Comparison of ENCODE assay signal across 7 mouse cellular contexts in the genomic region with DNA sequence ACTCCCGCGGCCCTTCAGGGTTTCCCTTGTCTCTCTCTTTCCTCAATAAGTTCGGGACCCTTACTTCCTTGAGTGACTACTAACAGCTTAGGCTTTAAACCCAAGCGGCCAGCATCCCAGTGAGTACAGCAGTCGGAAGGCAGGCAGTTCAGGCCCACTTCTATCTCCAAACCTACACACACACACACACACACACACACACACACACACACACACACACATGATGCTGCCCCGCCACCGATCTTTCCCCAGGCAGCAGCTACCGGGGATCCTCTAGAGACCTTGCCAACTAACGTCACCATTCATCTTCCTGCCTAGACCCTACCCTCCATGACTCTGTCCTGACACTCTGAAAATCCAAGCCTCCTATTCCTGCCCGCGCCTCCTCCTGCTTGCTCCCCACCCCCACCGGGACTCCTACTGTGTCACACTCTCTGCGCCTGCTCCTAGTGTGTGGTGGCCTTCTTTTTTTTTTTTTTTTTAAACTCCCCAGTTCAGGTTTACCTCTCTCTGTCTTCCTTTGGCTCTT. TPM values are rescaled to one million over a fixed set of nuclear protein-coding genes. Genes with fewer than 3 reads are reported as not detected.
DNase-seq lines count a peak whose midpoint lies in the region; ATAC-seq and TF ChIP-seq lines count a peak whose summit lies in the region.

No protein-coding gene starts in this region.

- H3K36me3 ChIP-seq in E14TG2a.4 (ENCODE audit: insufficient read depth, low read length): peaks cover 13% of the 10 kb centered on the region
- peaks cover 10% of the 10 kb centered on the region for H3K36me3 ChIP-seq in embryonic facial prominence, embryonic 10.5 days (replicated peaks)
- peaks cover 12% of the 10 kb centered on the region for H3K36me3 ChIP-seq in heart, embryonic 16.5 days (ENCODE audit: control insufficient read depth, insufficient read depth)
- H3K36me3 ChIP-seq in splenic B cell, adult 2 months (ENCODE audit: control insufficient read depth, insufficient read depth, low read length, poor library complexity, severe bottlenecking): peaks cover 4% of the 10 kb centered on the region; the same call in 1 of the 2 replicates

- no peak for ATAC-seq in heart, embryonic 16.5 days (replicated peaks; ENCODE audit: extremely low read depth, insufficient read depth, low FRiP score)

- H3K27ac ChIP-seq in embryonic facial prominence, embryonic 10.5 days (replicated peaks): peak overlapping the region; percentile 98
- peak overlapping the region; percentile 93 for H3K27ac ChIP-seq in heart, embryonic 16.5 days (ENCODE audit: low read length)

- no peaks in the 10 kb centered on the region for H3K27me3 ChIP-seq in E14TG2a.4 (ENCODE audit: insufficient read depth, low read length)
- H3K27me3 ChIP-seq in embryonic facial prominence, embryonic 10.5 days (replicated peaks; ENCODE audit: low read depth, poor library complexity, severe bottlenecking): peaks cover 7% of the 10 kb centered on the region
- no peaks in the 10 kb centered on the region for H3K27me3 ChIP-seq in heart, embryonic 16.5 days (ENCODE audit: control insufficient read depth, insufficient read depth, low read length)
- H3K27me3 ChIP-seq in splenic B cell, adult 2 months (ENCODE audit: control insufficient read depth, insufficient read depth, low read length, poor library complexity, severe bottlenecking): no peaks in the 10 kb centered on the region

- H3K4me2 ChIP-seq in heart, embryonic 16.5 days (ENCODE audit: low read depth, low read length): peak overlapping the region; percentile 79

- H3K9ac ChIP-seq in heart, embryonic 16.5 days (ENCODE audit: low read length): peak overlapping the region; percentile 79

- TF ChIP-seq CTCF in E14TG2a.4 (conservative IDR thresholded peaks at IDR 0.05; ENCODE audit: low read length): no peak

- peaks cover 77% of the 10 kb centered on the region for H3K4me1 ChIP-seq in E14TG2a.4 (replicated peaks; ENCODE audit: low read depth, low read length)
- peaks cover 51% of the 10 kb centered on the region for H3K4me1 ChIP-seq in embryonic facial prominence, embryonic 10.5 days
- peaks cover 45% of the 10 kb centered on the region for H3K4me1 ChIP-seq in heart, embryonic 16.5 days (ENCODE audit: control insufficient read depth, insufficient read depth, low read length)

- 1% methylated on average over 13 of the region's 13 CpGs for WGBS in embryonic facial prominence, embryonic 10.5 days
- WGBS in heart, embryonic 16.5 days: 1% methylated on average over 13 of the region's 13 CpGs

- DNase-seq in ZHBTc4 (ENCODE audit: low read depth, low spot score): peak; percentile 75
- DNase-seq in embryonic facial prominence, embryonic 10.5 days (ENCODE audit: low spot score): peak; percentile 45
- peak; percentile 82 to 90 for DNase-seq in kidney, postnatal 36 days
- DNase-seq in lung, postnatal 14 days: peak; percentile 78
- DNase-seq in splenic B cell, adult 2 months (ENCODE audit: low read depth, low spot score): peak; percentile 51

- H3K4me3 ChIP-seq in E14TG2a.4 (replicated peaks; ENCODE audit: low read length): peak overlapping the region; percentile 95
- peak overlapping the region; percentile 85 for H3K4me3 ChIP-seq in embryonic facial prominence, embryonic 10.5 days
- peak overlapping the region; percentile 76 for H3K4me3 ChIP-seq in heart, embryonic 16.5 days (ENCODE audit: low read length)

- no peaks in the 10 kb centered on the region for H3K9me3 ChIP-seq in E14TG2a.4 (ENCODE audit: low read length)
- no peaks in the 10 kb centered on the region for H3K9me3 ChIP-seq in embryonic facial prominence, embryonic 10.5 days
- H3K9me3 ChIP-seq in heart, embryonic 16.5 days (replicated peaks; ENCODE audit: control insufficient read depth, low read length): no peaks in the 10 kb centered on the region

RNA-seq across cellular contexts. Expression of gene Sertad1, which starts 1.1 kb away (rescaled TPM):
- polyA plus RNA-seq in embryonic facial prominence, embryonic 10.5 days (2016; fragmentation: Nextera tagmentation; extraction: Ambion mirVana): 24.0 and 25.1 TPM in 2 replicates
- 36.4 and 44.0 TPM in 2 replicates for polyA plus RNA-seq in heart, embryonic 16.5 days (2015; fragmentation: Nextera tagmentation; extraction: Ambion mirVana)

RNA-seq across cellular contexts. Expression of gene Prx, which starts 11.3 kb away (rescaled TPM):
- polyA plus RNA-seq in embryonic facial prominence, embryonic 10.5 days (2016; fragmentation: Nextera tagmentation; extraction: Ambion mirVana): 3.8 and 4.2 TPM in 2 replicates
- 1.7 and 2.7 TPM in 2 replicates for polyA plus RNA-seq in heart, embryonic 16.5 days (2015; fragmentation: Nextera tagmentation; extraction: Ambion mirVana)

RNA-seq across cellular contexts. Expression of gene Sertad3, which starts 14.2 kb away (rescaled TPM):
- 26.2 and 26.5 TPM in 2 replicates for polyA plus RNA-seq in embryonic facial prominence, embryonic 10.5 days (2016; fragmentation: Nextera tagmentation; extraction: Ambion mirVana)
- polyA plus RNA-seq in heart, embryonic 16.5 days (2015; fragmentation: Nextera tagmentation; extraction: Ambion mirVana): 22.1 and 23.4 TPM in 2 replicates

RNA-seq across cellular contexts. Expression of gene Hipk4, which starts 35.3 kb away (rescaled TPM):
- polyA plus RNA-seq in embryonic facial prominence, embryonic 10.5 days (2016; fragmentation: Nextera tagmentation; extraction: Ambion mirVana): 0.45 and 0.60 TPM in 2 replicates
- polyA plus RNA-seq in heart, embryonic 16.5 days (2015; fragmentation: Nextera tagmentation; extraction: Ambion mirVana): 0.25 and 0.38 TPM in 2 replicates

RNA-seq across cellular contexts. Expression of gene Blvrb, which starts 40.0 kb away (rescaled TPM):
- 31.9 and 35.2 TPM in 2 replicates for polyA plus RNA-seq in embryonic facial prominence, embryonic 10.5 days (2016; fragmentation: Nextera tagmentation; extraction: Ambion mirVana)
- 48.3 and 52.3 TPM in 2 replicates for polyA plus RNA-seq in heart, embryonic 16.5 days (2015; fragmentation: Nextera tagmentation; extraction: Ambion mirVana)
